Comparison of ENCODE assay signal across 14 mouse cellular contexts in genomic region chr17:49033276-49033675, GRCm38 (mm10).
A peak's percentile ranks its signal among the peaks of the same experiment; 100 is the strongest.
DNase-seq lines count a peak whose midpoint lies in the region; ATAC-seq and TF ChIP-seq lines count a peak whose summit lies in the region.
"Had no signal": no experiment of that assay in that cellular context is flagged by ENCODE, and none has a peak within 500 bp of the region (broad histone marks: within the 10 kb centered on the region; RNA-seq: fewer than 3 reads in every experiment).

No protein-coding gene starts in this region.

- no peak overlapping the region for H3K27ac ChIP-seq in heart, adult 2 months
- no peak overlapping the region for H3K27ac ChIP-seq in kidney, postnatal 0 days
- H3K27ac ChIP-seq: embryonic facial prominence, embryonic 12.5 days; midbrain, embryonic 12.5 days had no signal

- no peak for ATAC-seq in kidney, postnatal 0 days (replicated peaks; ENCODE audit: low FRiP score, low read depth)

- TF ChIP-seq CTCF in heart, adult 2 months (IDR thresholded peaks at IDR 0.05): no peak
- TF ChIP-seq CTCF in E14TG2a.4 (conservative IDR thresholded peaks at IDR 0.05; ENCODE audit: low read length): no peak
- TF ChIP-seq CTCF in kidney, postnatal 0 days (IDR thresholded peaks at IDR 0.05; ENCODE audit: low read depth): no peak

- intact Hi-C loops in heart, adult 2 months (cut with DNase I): no loop called here
- intact Hi-C loops in heart, postnatal 10 days (cut with DNase I): no loop called here

- no peak overlapping the region for H3K4me3 ChIP-seq in heart, adult 2 months
- H3K4me3 ChIP-seq in E14TG2a.4 (replicated peaks; ENCODE audit: low read length): peak overlapping the region; percentile 13; the same call in 1 of the 2 replicates
- no peak overlapping the region for H3K4me3 ChIP-seq in kidney, postnatal 0 days (replicated peaks; ENCODE audit: low read depth, low read length)
- H3K4me3 ChIP-seq: embryonic facial prominence, embryonic 12.5 days; midbrain, embryonic 12.5 days had no signal

- no peaks in the 10 kb centered on the region for H3K9me3 ChIP-seq in E14TG2a.4 (ENCODE audit: low read length)
- H3K9me3 ChIP-seq in kidney, postnatal 0 days (replicated peaks; ENCODE audit: low read length): no peaks in the 10 kb centered on the region
- H3K9me3 ChIP-seq: embryonic facial prominence, embryonic 12.5 days; midbrain, embryonic 12.5 days had no signal

- no peak for TF ChIP-seq EP300 in heart, adult 2 months (IDR thresholded peaks at IDR 0.05; ENCODE audit: insufficient read depth, low read depth, low read length)

- TF ChIP-seq POLR2A in heart, adult 2 months (IDR thresholded peaks at IDR 0.05; ENCODE audit: insufficient read depth, low read depth, low read length): no peak

- H3K9ac ChIP-seq in heart, adult 2 months (ENCODE audit: low read depth, low read length): no peak overlapping the region
- no peak overlapping the region for H3K9ac ChIP-seq in kidney, postnatal 0 days (ENCODE audit: low read depth, low read length)
- H3K9ac ChIP-seq: embryonic facial prominence, embryonic 12.5 days; lung, embryonic 14.5 days; midbrain, embryonic 12.5 days had no signal

- H3K79me2 ChIP-seq in heart, adult 2 months (replicated peaks; ENCODE audit: control insufficient read depth, insufficient read depth, low read length): no peaks in the 10 kb centered on the region

- H3K4me2 ChIP-seq in kidney, postnatal 0 days (ENCODE audit: low read length): no peak overlapping the region
- H3K4me2 ChIP-seq: embryonic facial prominence, embryonic 12.5 days; lung, embryonic 14.5 days; midbrain, embryonic 12.5 days had no signal

- peak; percentile 50 to 57 for DNase-seq in heart, adult 2 months
- DNase-seq in heart, adult 8-10 months (ENCODE audit: low spot score): no peak
- peak; percentile 40 to 64 for DNase-seq in heart, postnatal 10 days
- DNase-seq in kidney, postnatal 0 days (ENCODE audit: low spot score): peak; percentile 25
- DNase-seq in left cerebral cortex, adult 9 months (ENCODE audit: low spot score in 2 of 2): no peak
- no peak for DNase-seq in right cerebral cortex, postnatal 25 days
- DNase-seq in cerebellum, adult 9-11 months: no peak
- DNase-seq: cerebellum, adult 9-10 months; left cerebral cortex, postnatal 4 days; lung, embryonic 14.5 days; thymus, postnatal 36 days had no signal

- no peaks in the 10 kb centered on the region; the same call in 1 of the 2 replicates for H3K4me1 ChIP-seq in heart, adult 2 months (ENCODE audit: control insufficient read depth, insufficient read depth, low read length)
- H3K4me1 ChIP-seq in E14TG2a.4 (replicated peaks; ENCODE audit: low read depth, low read length): peaks cover 72% of the 10 kb centered on the region
- H3K4me1 ChIP-seq in kidney, postnatal 0 days (replicated peaks; ENCODE audit: insufficient read depth, low read length): no peaks in the 10 kb centered on the region; the same call in 1 of the 2 replicates

- H3K27me3 ChIP-seq in heart, adult 2 months (ENCODE audit: control insufficient read depth, insufficient read depth, low read length): no peaks in the 10 kb centered on the region
- no peaks in the 10 kb centered on the region for H3K27me3 ChIP-seq in E14TG2a.4 (ENCODE audit: insufficient read depth, low read length)
- H3K27me3 ChIP-seq in kidney, postnatal 0 days (ENCODE audit: insufficient read depth, low read length): no peaks in the 10 kb centered on the region
- H3K27me3 ChIP-seq: embryonic facial prominence, embryonic 12.5 days; midbrain, embryonic 12.5 days had no signal

- no peaks in the 10 kb centered on the region for H3K36me3 ChIP-seq in heart, adult 2 months (ENCODE audit: control insufficient read depth, insufficient read depth, low read length)
- no peaks in the 10 kb centered on the region for H3K36me3 ChIP-seq in E14TG2a.4 (ENCODE audit: insufficient read depth, low read length)
- H3K36me3 ChIP-seq in kidney, postnatal 0 days (ENCODE audit: insufficient read depth, low read length): no peaks in the 10 kb centered on the region
- H3K36me3 ChIP-seq: embryonic facial prominence, embryonic 12.5 days; midbrain, embryonic 12.5 days had no signal

Comparison
In these comparisons a context has a peak if more than half of its experiments do, and no peak if none do; other contexts are left out.
1. DNase-seq: peak in heart, adult 2 months (2 of 2), heart, postnatal 10 days (2 of 2) and kidney, postnatal 0 days (single experiment); none in heart, adult 8-10 months (single experiment), left cerebral cortex, adult 9 months (0 of 2), right cerebral cortex, postnatal 25 days (single experiment) and cerebellum, adult 9-11 months (single experiment).